In the genomic region with DNA sequence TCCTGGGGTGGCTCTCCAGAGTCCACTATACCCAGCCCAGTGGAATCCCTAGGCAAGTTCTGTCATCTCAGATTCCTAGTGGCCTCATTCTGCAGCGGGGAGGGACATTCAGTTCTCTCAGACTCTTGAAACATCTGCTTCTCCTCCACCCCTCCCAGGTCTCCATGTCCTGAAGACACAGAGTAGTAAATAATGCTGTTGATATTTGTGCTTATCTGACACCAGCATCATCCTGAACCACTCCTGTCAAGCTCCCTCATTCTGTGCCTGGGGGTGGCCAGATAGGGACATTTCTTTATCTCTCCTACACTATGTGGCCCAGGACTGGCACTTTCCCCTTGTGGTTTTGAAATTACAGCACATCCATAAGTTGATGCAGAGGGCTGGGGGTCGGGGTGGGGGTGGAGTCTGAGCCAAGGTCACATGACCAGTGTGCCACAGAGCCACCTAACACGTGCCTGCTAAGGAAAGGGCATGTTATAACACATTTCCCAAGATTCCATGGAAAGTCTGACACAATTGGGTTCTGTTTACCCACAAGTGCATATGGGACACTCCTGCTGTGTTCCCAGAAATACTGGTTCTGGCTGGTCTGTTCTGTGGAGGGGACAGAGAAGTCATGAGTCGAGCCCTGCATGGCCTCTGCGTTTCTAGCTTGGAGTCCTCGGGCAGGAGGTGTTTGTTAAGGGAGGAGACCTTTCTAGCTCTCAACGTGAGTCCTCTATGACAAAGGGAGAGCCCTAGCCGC, we compare ENCODE assay signal across 10 mouse cellular contexts. TPM values are rescaled to one million over a fixed set of nuclear protein-coding genes. Genes with fewer than 3 reads are reported as not detected.
DNase-seq lines count a peak whose midpoint lies in the region; ATAC-seq and TF ChIP-seq lines count a peak whose summit lies in the region.
"Had no signal": no experiment of that assay in that cellular context is flagged by ENCODE, and none has a peak within 500 bp of the region (broad histone marks: within the 10 kb centered on the region; RNA-seq: fewer than 3 reads in every experiment).

No protein-coding gene starts in this region.

- peaks cover 24% of the 10 kb centered on the region for H3K4me1 ChIP-seq in hindbrain, embryonic 16.5 days (ENCODE audit: control insufficient read depth, insufficient read depth, low read depth, low read length)
- peaks cover 19% of the 10 kb centered on the region for H3K4me1 ChIP-seq in hindbrain, embryonic 14.5 days (replicated peaks; ENCODE audit: control insufficient read depth, insufficient read depth, low read length)
- H3K4me1 ChIP-seq in MEL (ENCODE audit: control insufficient read depth in 1 of 2, insufficient read depth in 2 of 2, low read length in 2 of 2): peaks cover 7 to 17% of the 10 kb centered on the region in 2 experiments; a peak in 3 of 4 replicates
- peaks cover 33% of the 10 kb centered on the region for H3K4me1 ChIP-seq in embryonic facial prominence, embryonic 14.5 days (ENCODE audit: control insufficient read depth, insufficient read depth, low read length)
- peaks cover 64% of the 10 kb centered on the region for H3K4me1 ChIP-seq in liver, embryonic 15.5 days (replicated peaks)

- no peak for ATAC-seq in hindbrain, embryonic 16.5 days
- ATAC-seq in hindbrain, embryonic 14.5 days (ENCODE audit: low FRiP score): no peak
- ATAC-seq in embryonic facial prominence, embryonic 14.5 days (ENCODE audit: low read depth): no peak
- peak; percentile 95 for ATAC-seq in liver, embryonic 15.5 days (ENCODE audit: insufficient read depth)

- WGBS in hindbrain, embryonic 16.5 days: 64% methylated on average over 8 of the region's 8 CpGs
- WGBS in hindbrain, embryonic 14.5 days: 66% methylated on average over 8 of the region's 8 CpGs
- 51% methylated on average over 8 of the region's 8 CpGs for WGBS in embryonic facial prominence, embryonic 14.5 days
- 33% methylated on average over 8 of the region's 8 CpGs for WGBS in liver, embryonic 15.5 days (ENCODE audit: insufficient replicate concordance)

- peak overlapping the region; percentile 41; the same call in 1 of the 2 replicates for H3K27ac ChIP-seq in hindbrain, embryonic 16.5 days (ENCODE audit: low read depth, low read length)
- H3K27ac ChIP-seq in hindbrain, embryonic 14.5 days: no peak overlapping the region
- H3K27ac ChIP-seq in MEL (ENCODE audit: control insufficient read depth, low read depth, low read length): peak overlapping the region; percentile 68
- peak overlapping the region; percentile 34 for H3K27ac ChIP-seq in embryonic facial prominence, embryonic 14.5 days (replicated peaks; ENCODE audit: low read depth, low read length)
- H3K27ac ChIP-seq in liver, embryonic 15.5 days (replicated peaks): peak overlapping the region; percentile 90
- H3K27ac ChIP-seq: kidney, postnatal 0 days had no signal

- no peaks in the 10 kb centered on the region for H3K36me3 ChIP-seq in hindbrain, embryonic 16.5 days (ENCODE audit: control insufficient read depth, insufficient read depth, low read length)
- no peaks in the 10 kb centered on the region for H3K36me3 ChIP-seq in hindbrain, embryonic 14.5 days (replicated peaks; ENCODE audit: control insufficient read depth, insufficient read depth)
- H3K36me3 ChIP-seq in MEL (ENCODE audit: control insufficient read depth in 1 of 2, insufficient read depth in 2 of 2, low read length in 2 of 2): peaks cover 0 to 13% of the 10 kb centered on the region in 2 experiments; a peak in 2 of 4 replicates
- no peaks in the 10 kb centered on the region for H3K36me3 ChIP-seq in embryonic facial prominence, embryonic 14.5 days (ENCODE audit: control insufficient read depth, insufficient read depth, low read length)
- no peaks in the 10 kb centered on the region for H3K36me3 ChIP-seq in liver, embryonic 15.5 days (replicated peaks)

- TF ChIP-seq RAD21 in MEL (IDR thresholded peaks at IDR 0.05; ENCODE audit: low read depth, low read length): no peak

- no peak overlapping the region for H3K9ac ChIP-seq in hindbrain, embryonic 16.5 days (ENCODE audit: low read depth, low read length)
- no peak overlapping the region for H3K9ac ChIP-seq in hindbrain, embryonic 14.5 days
- H3K9ac ChIP-seq in MEL (ENCODE audit: control insufficient read depth, low read depth, low read length, poor library complexity, severe bottlenecking): peak overlapping the region; percentile 18
- H3K9ac ChIP-seq in embryonic facial prominence, embryonic 14.5 days (ENCODE audit: low read depth, low read length): 0 out of 2 replicates have a peak overlapping the region, but pooled peaks have one; percentile 14
- peak overlapping the region; percentile 19; the same call in 1 of the 2 replicates for H3K9ac ChIP-seq in liver, embryonic 15.5 days

- H3K79me2 ChIP-seq in MEL (ENCODE audit: control insufficient read depth, insufficient read depth, low read length, poor library complexity): no peaks in the 10 kb centered on the region

- peak; percentile 87 to 95 for TF ChIP-seq EP300 in MEL (IDR thresholded peaks at IDR 0.05; ENCODE audit: low read depth in 1 of 2, low read length in 2 of 2)

- H3K4me3 ChIP-seq in hindbrain, embryonic 16.5 days (ENCODE audit: low read length): no peak overlapping the region
- H3K4me3 ChIP-seq in hindbrain, embryonic 14.5 days (replicated peaks; ENCODE audit: low read length): no peak overlapping the region
- H3K4me3 ChIP-seq in MEL (ENCODE audit: control insufficient read depth in 1 of 2, insufficient read depth in 1 of 2, low read depth in 2 of 2, low read length in 2 of 2): no peak overlapping the region
- no peak overlapping the region for H3K4me3 ChIP-seq in embryonic facial prominence, embryonic 14.5 days (ENCODE audit: low read depth, low read length)
- H3K4me3 ChIP-seq in liver, embryonic 15.5 days (replicated peaks): no peak overlapping the region

- no peak overlapping the region for H3K4me2 ChIP-seq in hindbrain, embryonic 16.5 days (ENCODE audit: low read length)
- H3K4me2 ChIP-seq in hindbrain, embryonic 14.5 days (replicated peaks): no peak overlapping the region
- no peak overlapping the region for H3K4me2 ChIP-seq in embryonic facial prominence, embryonic 14.5 days (ENCODE audit: low read depth, low read length)
- H3K4me2 ChIP-seq in liver, embryonic 15.5 days: peak overlapping the region; percentile 41

- no peaks in the 10 kb centered on the region for H3K9me3 ChIP-seq in hindbrain, embryonic 16.5 days (ENCODE audit: control insufficient read depth, low read length)
- no peaks in the 10 kb centered on the region for H3K9me3 ChIP-seq in hindbrain, embryonic 14.5 days (ENCODE audit: control insufficient read depth, low read length)
- no peaks in the 10 kb centered on the region for H3K9me3 ChIP-seq in MEL (replicated peaks; ENCODE audit: insufficient read depth, low read length)
- no peaks in the 10 kb centered on the region for H3K9me3 ChIP-seq in embryonic facial prominence, embryonic 14.5 days (ENCODE audit: control insufficient read depth, low read length)
- no peaks in the 10 kb centered on the region for H3K9me3 ChIP-seq in liver, embryonic 15.5 days (replicated peaks)

- H3K27me3 ChIP-seq in hindbrain, embryonic 16.5 days (replicated peaks; ENCODE audit: control insufficient read depth, insufficient read depth, low read length): no peaks in the 10 kb centered on the region
- no peaks in the 10 kb centered on the region for H3K27me3 ChIP-seq in hindbrain, embryonic 14.5 days (ENCODE audit: control insufficient read depth, insufficient read depth, low read length)
- no peaks in the 10 kb centered on the region for H3K27me3 ChIP-seq in MEL (ENCODE audit: control insufficient read depth in 1 of 2, insufficient read depth in 2 of 2, low read length in 2 of 2)
- no peaks in the 10 kb centered on the region for H3K27me3 ChIP-seq in embryonic facial prominence, embryonic 14.5 days (replicated peaks; ENCODE audit: control insufficient read depth, insufficient read depth, low read length)
- no peaks in the 10 kb centered on the region for H3K27me3 ChIP-seq in liver, embryonic 15.5 days

- no peak for DNase-seq in hindbrain, embryonic 14.5 days (ENCODE audit: low spot score)
- peak; percentile 90 for DNase-seq in MEL (ENCODE audit: low read depth, low spot score)
- peak; percentile 40 for DNase-seq in embryonic facial prominence, embryonic 14.5 days (ENCODE audit: low spot score)
- DNase-seq in cerebellum, adult 11 months: no peak
- DNase-seq in urinary bladder, postnatal 25 days (ENCODE audit: low spot score): no peak
- DNase-seq in right cerebral cortex, adult 18-20 months: no peak
- DNase-seq: embryo, embryonic 11 days had no signal

- TF ChIP-seq CTCF in MEL (IDR thresholded peaks at IDR 0.05 in 2 of 3, conservative IDR thresholded peaks at IDR 0.05 in 1 of 3; ENCODE audit: control insufficient read depth in 1 of 3, insufficient read depth in 1 of 3, low read depth in 2 of 3, low read length in 3 of 3, poor library complexity in 1 of 3, severe bottlenecking in 1 of 3): no peak

- no peak for TF ChIP-seq POLR2A in MEL (IDR thresholded peaks at IDR 0.05; ENCODE audit: control insufficient read depth in 1 of 2, insufficient read depth in 1 of 2, low read depth in 1 of 2, low read length in 2 of 2, poor library complexity in 1 of 2)

RNA-seq across cellular contexts. Expression of a gene that starts 14.4 kb away (rescaled TPM):
- polyA plus RNA-seq in hindbrain, embryonic 16.5 days (2015; fragmentation: Nextera tagmentation; extraction: Ambion mirVana): 0.27 and 0.31 TPM in 2 replicates
- polyA plus RNA-seq in hindbrain, embryonic 14.5 days (2014; fragmentation: Nextera tagmentation; extraction: Ambion mirVana): 0.60 and 0.80 TPM in 2 replicates
- not detected in 2 replicates for total RNA-seq in MEL (2012; rRNA removed)
- polyA plus RNA-seq in MEL (2012; ENCODE audit: insufficient read depth in 1 of 2, insufficient read length in 2 of 2, low read depth in 1 of 2, low replicate concordance in 2 of 2, missing spikeins in 1 of 2): not detected
- polyA plus RNA-seq in embryonic facial prominence, embryonic 14.5 days (2014; fragmentation: Nextera tagmentation; extraction: Ambion mirVana): 0.59 and 1.1 TPM in 2 replicates
- polyA plus RNA-seq in liver, embryonic 15.5 days (2015; fragmentation: Nextera tagmentation; extraction: Ambion mirVana): 0.18 and 0.22 TPM in 2 replicates

RNA-seq across cellular contexts. Expression of a gene that starts 19.4 kb away (rescaled TPM):
- polyA plus RNA-seq in hindbrain, embryonic 16.5 days (2015; fragmentation: Nextera tagmentation; extraction: Ambion mirVana): 343 and 396 TPM in 2 replicates
- polyA plus RNA-seq in hindbrain, embryonic 14.5 days (2014; fragmentation: Nextera tagmentation; extraction: Ambion mirVana): 359 and 406 TPM in 2 replicates
- 270 and 329 TPM in 2 replicates for total RNA-seq in MEL (2012; rRNA removed)
- polyA plus RNA-seq in MEL (2012; ENCODE audit: insufficient read depth in 1 of 2, insufficient read length in 2 of 2, low read depth in 1 of 2, low replicate concordance in 2 of 2, missing spikeins in 1 of 2): 100 to 1,000 TPM in 1 of 2 experiments, not detected in 1; 176 TPM
- polyA plus RNA-seq in embryonic facial prominence, embryonic 14.5 days (2014; fragmentation: Nextera tagmentation; extraction: Ambion mirVana): 343 and 350 TPM in 2 replicates
- 135 and 146 TPM in 2 replicates for polyA plus RNA-seq in liver, embryonic 15.5 days (2015; fragmentation: Nextera tagmentation; extraction: Ambion mirVana)

RNA-seq across cellular contexts. Expression of a gene that starts 51.1 kb away (rescaled TPM):
- polyA plus RNA-seq in hindbrain, embryonic 16.5 days (2015; fragmentation: Nextera tagmentation; extraction: Ambion mirVana): 11.1 and 17.7 TPM in 2 replicates
- polyA plus RNA-seq in hindbrain, embryonic 14.5 days (2014; fragmentation: Nextera tagmentation; extraction: Ambion mirVana): 24.3 and 24.9 TPM in 2 replicates
- 35.5 and 46.8 TPM in 2 replicates for total RNA-seq in MEL (2012; rRNA removed)
- 10 to 100 TPM in 1 of 2 experiments, not detected in 1; 59.7 TPM for polyA plus RNA-seq in MEL (2012; ENCODE audit: insufficient read depth in 1 of 2, insufficient read length in 2 of 2, low read depth in 1 of 2, low replicate concordance in 2 of 2, missing spikeins in 1 of 2)
- polyA plus RNA-seq in embryonic facial prominence, embryonic 14.5 days (2014; fragmentation: Nextera tagmentation; extraction: Ambion mirVana): 15.1 and 16.0 TPM in 2 replicates
- 4.4 and 5.1 TPM in 2 replicates for polyA plus RNA-seq in liver, embryonic 15.5 days (2015; fragmentation: Nextera tagmentation; extraction: Ambion mirVana)

Comparison
In these comparisons a context has a peak if more than half of its experiments do, and no peak if none do; other contexts are left out.
1. H3K9ac ChIP-seq: peak in MEL (single experiment), embryonic facial prominence, embryonic 14.5 days (single experiment) and liver, embryonic 15.5 days (single experiment); none in hindbrain, embryonic 16.5 days (single experiment) and hindbrain, embryonic 14.5 days (single experiment).
2. DNase-seq: peak in MEL (single experiment) and embryonic facial prominence, embryonic 14.5 days (single experiment); none in hindbrain, embryonic 14.5 days (single experiment), cerebellum, adult 11 months (single experiment), urinary bladder, postnatal 25 days (single experiment) and right cerebral cortex, adult 18-20 months (single experiment).